Comparison of ENCODE assay signal across 8 mouse cellular contexts in genomic region chr5:48345095-48345982, GRCm38 (mm10). TPM values are rescaled to one million over a fixed set of nuclear protein-coding genes. Genes with fewer than 3 reads are reported as not detected.
A peak's percentile ranks its signal among the peaks of the same experiment; 100 is the strongest.
DNase-seq lines count a peak whose midpoint lies in the region; ATAC-seq and TF ChIP-seq lines count a peak whose summit lies in the region.

No protein-coding gene starts in this region.

- ATAC-seq in hindbrain, embryonic 12.5 days (ENCODE audit: low FRiP score), result peak; percentile 79
- peak; percentile 88 for ATAC-seq in midbrain, postnatal 0 days (ENCODE audit: low FRiP score)

- no peak overlapping the region for H3K4me3 ChIP-seq in hindbrain, embryonic 12.5 days
- no peak overlapping the region for H3K4me3 ChIP-seq in midbrain, postnatal 0 days (ENCODE audit: low read depth, low read length)

- peak; percentile 7 for DNase-seq in layer of hippocampus, adult 9-10 months (ENCODE audit: low spot score)
- DNase-seq in layer of hippocampus, adult 11-12 months (ENCODE audit: low spot score), result no peak
- DNase-seq in ZHBTc4 (ENCODE audit: low read depth, low spot score), result peak; percentile 39
- DNase-seq in midbrain, postnatal 0 days (ENCODE audit: low spot score), result peak; percentile 86
- no peak for DNase-seq in thymus, postnatal 36 days
- DNase-seq in adrenal gland, adult 18-20 months (ENCODE audit: low spot score in 2 of 2), result no peak
- DNase-seq in cerebellum, postnatal 36 days, result no peak

- H3K9ac ChIP-seq in hindbrain, embryonic 12.5 days, result no peak overlapping the region
- no peak overlapping the region for H3K9ac ChIP-seq in midbrain, postnatal 0 days (replicated peaks; ENCODE audit: low read length, poor library complexity, severe bottlenecking)

- H3K36me3 ChIP-seq in hindbrain, embryonic 12.5 days, result no peaks in the 10 kb centered on the region
- no peaks in the 10 kb centered on the region for H3K36me3 ChIP-seq in midbrain, postnatal 0 days (ENCODE audit: insufficient read depth, low read length)

- TF ChIP-seq CTCF in midbrain, postnatal 0 days (IDR thresholded peaks at IDR 0.05), result peak; percentile 79

- WGBS in hindbrain, embryonic 12.5 days, result 56% methylated on average over 5 of the region's 5 CpGs
- WGBS in midbrain, postnatal 0 days, result 43% methylated on average over 5 of the region's 5 CpGs

- H3K9me3 ChIP-seq in hindbrain, embryonic 12.5 days (replicated peaks), result no peaks in the 10 kb centered on the region
- no peaks in the 10 kb centered on the region for H3K9me3 ChIP-seq in midbrain, postnatal 0 days (ENCODE audit: low read length)

- H3K4me2 ChIP-seq in hindbrain, embryonic 12.5 days (replicated peaks), result no peak overlapping the region
- no peak overlapping the region for H3K4me2 ChIP-seq in midbrain, postnatal 0 days (ENCODE audit: low read depth, low read length, poor library complexity, severe bottlenecking)

- H3K27ac ChIP-seq in hindbrain, embryonic 12.5 days, result no peak overlapping the region
- peak overlapping the region; percentile 55 for H3K27ac ChIP-seq in midbrain, postnatal 0 days (ENCODE audit: low read depth, low read length)

- H3K27me3 ChIP-seq in hindbrain, embryonic 12.5 days, result no peaks in the 10 kb centered on the region; the same call in 1 of the 2 replicates
- no peaks in the 10 kb centered on the region for H3K27me3 ChIP-seq in midbrain, postnatal 0 days (ENCODE audit: insufficient read depth, low read length)

- no peaks in the 10 kb centered on the region for H3K4me1 ChIP-seq in hindbrain, embryonic 12.5 days
- H3K4me1 ChIP-seq in midbrain, postnatal 0 days (ENCODE audit: insufficient read depth, low read length), result no peaks in the 10 kb centered on the region

RNA-seq across cellular contexts. Expression of gene 5730480H06Rik, which starts 17.6 kb away (rescaled TPM):
- polyA plus RNA-seq in hindbrain, embryonic 12.5 days (2016; fragmentation: Nextera tagmentation; extraction: Ambion mirVana), result 25.3 and 27.0 TPM in 2 replicates
- 6.0 and 14.1 TPM in 2 replicates for total RNA-seq in midbrain, postnatal 0 days (2014; rRNA removed)
- polyA plus RNA-seq in midbrain, postnatal 0 days (2015; fragmentation: Nextera tagmentation; extraction: Ambion mirVana), result 15.9 TPM in 2 replicates
- 10 to 100 TPM in 1 of 2 experiments, 1 to 10 TPM in 1; 9.5 to 13.6 TPM for total RNA-seq in adrenal gland, adult 18-20 months (2021)

Comparison
In these comparisons a context has a peak if more than half of its experiments do, and no peak if none do; other contexts are left out.
1. DNase-seq: peak in layer of hippocampus, adult 9-10 months (single experiment), ZHBTc4 (single experiment) and midbrain, postnatal 0 days (single experiment); none in layer of hippocampus, adult 11-12 months (single experiment), thymus, postnatal 36 days (0 of 2), adrenal gland, adult 18-20 months (0 of 2) and cerebellum, postnatal 36 days (0 of 2).